Mouse (Mus musculus) liver, postnatal 0 days (tissue): Measurements from ENCODE around the gene Nsmce1.

Source experiments
- CTCF ChIP-seq: sonication (generic); IDR thresholded peaks from 2 replicates; pipeline ENCODE4 v1.5.1; 2016; ENCODE audit warnings: antibody characterized with exemption, low read depth
- EP300 ChIP-seq: IDR thresholded peaks from 2 replicates; pipeline ENCODE4 v1.6.1; 2016; ENCODE audit warnings: antibody characterized with exemption, low read depth, mild to moderate bottlenecking

GRCm38 (mm10) chr7:125527186-125527585 lies 35.8 kb upstream of the Nsmce1 start:
- TF ChIP-seq CTCF (no peak), EP300 (no peak)
